Mouse (Mus musculus): ENCODE data around the gene Pfdn6. TPM values are rescaled to one million over a fixed set of nuclear protein-coding genes. Genes with fewer than 3 reads are reported as not detected.

Gene Pfdn6
- polyA plus RNA-seq, 1 experiment from 2014 or later = 185 TPM

- Histone ChIP-seq H3K27ac (replicated peaks) (0 out of 2 replicates have a peak overlapping the region, but pooled peaks have one; percentile 11), H3K27me3 (no peaks in the 10 kb centered on the region; the same call in 1 of the 2 replicates), H3K4me2 (peak overlapping the region; percentile 78), H3K4me1 (replicated peaks) (peaks cover 46% of the 10 kb centered on the region), H3K9me3 (no peaks in the 10 kb centered on the region), H3K4me3 (peak overlapping the region; percentile 57), H3K9ac (peak overlapping the region; percentile 52), H3K36me3 (peaks cover 22% of the 10 kb centered on the region)
- 71% methylated on average over 31 of the region's 31 CpGs for WGBS
- ATAC-seq (ENCODE audit: low FRiP score, low read depth) = no peak
Measured at GRCm38 (mm10) chr17:33916847-33917655, 23.1 kb downstream of the Pfdn6 start.

- Histone ChIP-seq H3K9ac (peak overlapping the region; percentile 52), H3K9me3 (no peaks in the 10 kb centered on the region), H3K27me3 (no peaks in the 10 kb centered on the region; the same call in 1 of the 2 replicates), H3K27ac (replicated peaks) (peak overlapping the region; percentile 84), H3K4me1 (replicated peaks) (peaks cover 51% of the 10 kb centered on the region), H3K4me3 (peak overlapping the region; percentile 57), H3K4me2 (peak overlapping the region; percentile 78), H3K36me3 (peaks cover 30% of the 10 kb centered on the region)
- WGBS = under 1% methylated on average over 17 of the region's 20 CpGs
- peak; percentile 13 for ATAC-seq (ENCODE audit: low FRiP score, low read depth)
Measured at GRCm38 (mm10) chr17:33916294-33916693, 23.8 kb downstream of the Pfdn6 start.

- peaks cover 51% of the 10 kb centered on the region for H3K4me1 ChIP-seq (replicated peaks)
- under 1% methylated on average over 31 of the region's 34 CpGs for WGBS
- ATAC-seq (ENCODE audit: low FRiP score, low read depth) = peak; percentile 93
Measured at GRCm38 (mm10) chr17:33915671-33916250, 24.4 kb downstream of the Pfdn6 start, which contains the start of the genes Tapbp and Zbtb22. TSS of gene Tapbp (plus strand) at chr17:33915899. TSS of gene Zbtb22 (plus strand) at chr17:33915904.

GRCm38 (mm10) chr17:33914969-33915391 lies 25.2 kb downstream of the Pfdn6 start:
- 68% methylated on average over 13 of the region's 13 CpGs for WGBS

More at GRCm38 (mm10) chr17:33915671-33916250, 24.4 kb downstream of the Pfdn6 start, which contains the start of the genes Tapbp and Zbtb22:
- Histone ChIP-seq H3K27ac (replicated peaks) (peak within 1 kb of the TSS; percentile 84), H3K9me3 (no peaks in the 10 kb centered on the region), H3K9ac (peak within 1 kb of the TSS; percentile 52), H3K27me3 (no peaks in the 10 kb centered on the region; the same call in 1 of the 2 replicates), H3K36me3 (peaks cover 33% of the 10 kb centered on the region), H3K4me2 (peak within 1 kb of the TSS; percentile 78), H3K4me3 (peak within 1 kb of the TSS; percentile 57)

GRCm38 (mm10) chr17:33913905-33914304 lies 26.2 kb downstream of the Pfdn6 start:
- Histone ChIP-seq H3K4me3 (no peak overlapping the region), H3K27me3 (no peaks in the 10 kb centered on the region; the same call in 1 of the 2 replicates), H3K4me2 (no peak overlapping the region), H3K27ac (replicated peaks) (no peak overlapping the region), H3K9me3 (no peaks in the 10 kb centered on the region), H3K9ac (no peak overlapping the region), H3K4me1 (replicated peaks) (peaks cover 45% of the 10 kb centered on the region), H3K36me3 (peaks cover 33% of the 10 kb centered on the region)
- WGBS = 96% methylated on average over 8 of the region's 8 CpGs
- no peak for ATAC-seq (ENCODE audit: low FRiP score, low read depth)

More at GRCm38 (mm10) chr17:33914969-33915391, 25.2 kb downstream of the Pfdn6 start:
- Histone ChIP-seq H3K36me3 (peaks cover 33% of the 10 kb centered on the region), H3K27me3 (no peaks in the 10 kb centered on the region; the same call in 1 of the 2 replicates), H3K9ac (no peak overlapping the region), H3K4me3 (0 out of 2 replicates have a peak overlapping the region, but pooled peaks have one; percentile 57), H3K9me3 (no peaks in the 10 kb centered on the region), H3K4me2 (peak overlapping the region; percentile 78), H3K27ac (replicated peaks) (no peak overlapping the region; the same call in 1 of the 2 replicates), H3K4me1 (replicated peaks) (peaks cover 51% of the 10 kb centered on the region)
- no peak for ATAC-seq (ENCODE audit: low FRiP score, low read depth)

- Histone ChIP-seq H3K9me3 (no peaks in the 10 kb centered on the region), H3K4me2 (no peak overlapping the region), H3K27ac (replicated peaks) (no peak overlapping the region), H3K36me3 (peaks cover 31% of the 10 kb centered on the region), H3K9ac (no peak overlapping the region), H3K4me1 (replicated peaks) (peaks cover 45% of the 10 kb centered on the region), H3K4me3 (no peak overlapping the region), H3K27me3 (no peaks in the 10 kb centered on the region; the same call in 1 of the 2 replicates)
- no peak for ATAC-seq (ENCODE audit: low FRiP score, low read depth)
- 89% methylated on average over 10 of the region's 10 CpGs for WGBS
Measured at GRCm38 (mm10) chr17:33913264-33913663, 26.9 kb downstream of the Pfdn6 start.

- 90% methylated on average over 28 of the region's 28 CpGs for WGBS
- H3K4me3 ChIP-seq = no peak overlapping the region
- no peak for ATAC-seq (ENCODE audit: low FRiP score, low read depth)
- H3K27me3 ChIP-seq = no peaks in the 10 kb centered on the region
- H3K9ac ChIP-seq = no peak overlapping the region
- H3K36me3 ChIP-seq = peaks cover 31% of the 10 kb centered on the region
- H3K4me2 ChIP-seq = no peak overlapping the region
- no peak overlapping the region for H3K27ac ChIP-seq (replicated peaks)
- H3K4me1 ChIP-seq (replicated peaks) = peaks cover 48% of the 10 kb centered on the region
- H3K9me3 ChIP-seq = no peaks in the 10 kb centered on the region
Measured at GRCm38 (mm10) chr17:33911813-33912414, 28.2 kb downstream of the Pfdn6 start.

- no peak for ATAC-seq (ENCODE audit: low FRiP score, low read depth)
- WGBS = 90% methylated on average over 31 of the region's 31 CpGs
Measured at GRCm38 (mm10) chr17:33911052-33911812, 28.9 kb downstream of the Pfdn6 start.

GRCm38 (mm10) chr17:33910346-33911051 lies 29.6 kb downstream of the Pfdn6 start:
- WGBS = 50% methylated on average over 11 of the region's 11 CpGs
- Histone ChIP-seq H3K27ac (replicated peaks) (peak overlapping the region; percentile 82; the same call in 1 of the 2 replicates), H3K4me1 (replicated peaks) (peaks cover 41% of the 10 kb centered on the region), H3K4me3 (peak overlapping the region; percentile 72), H3K9me3 (no peaks in the 10 kb centered on the region), H3K4me2 (peak overlapping the region; percentile 93), H3K36me3 (peaks cover 31% of the 10 kb centered on the region), H3K9ac (peak overlapping the region; percentile 81), H3K27me3 (no peaks in the 10 kb centered on the region)
- no peak for ATAC-seq (ENCODE audit: low FRiP score, low read depth)

More at GRCm38 (mm10) chr17:33911052-33911812, 28.9 kb downstream of the Pfdn6 start:
- Histone ChIP-seq H3K27me3 (no peaks in the 10 kb centered on the region), H3K9ac (no peak overlapping the region), H3K4me1 (replicated peaks) (peaks cover 42% of the 10 kb centered on the region), H3K4me3 (no peak overlapping the region), H3K9me3 (no peaks in the 10 kb centered on the region), H3K4me2 (0 out of 2 replicates have a peak overlapping the region, but pooled peaks have one; percentile 93), H3K27ac (replicated peaks) (no peak overlapping the region), H3K36me3 (peaks cover 31% of the 10 kb centered on the region)

- no peaks in the 10 kb centered on the region for H3K27me3 ChIP-seq
- peaks cover 31% of the 10 kb centered on the region for H3K36me3 ChIP-seq
- ATAC-seq (ENCODE audit: low FRiP score, low read depth) = peak; percentile 1; the same call in 1 of the 2 replicates
- WGBS = under 1% methylated on average over 14 of the region's 14 CpGs
- peak overlapping the region; percentile 82 for H3K27ac ChIP-seq (replicated peaks)
- H3K9ac ChIP-seq = peak overlapping the region; percentile 81
- peaks cover 34% of the 10 kb centered on the region for H3K4me1 ChIP-seq (replicated peaks)
- H3K9me3 ChIP-seq = no peaks in the 10 kb centered on the region
- peak overlapping the region; percentile 72 for H3K4me3 ChIP-seq
- H3K4me2 ChIP-seq = peak overlapping the region; percentile 93
Measured at GRCm38 (mm10) chr17:33909869-33910250, 30.3 kb downstream of the Pfdn6 start.

Data from hindbrain, embryonic 15.5 days (tissue).